Mouse (Mus musculus) thymus, adult 18-20 months (tissue): ENCODE measurements around the gene Gas2l2.

ENCODE experiments used
- DNase-seq, 2 experiments: peaks; one replicate each; pipeline ENCODE4 v3.0.0; 2022; ENCODE audit warnings: mixed read lengths in 2 of 2

The Gas2l2 gene

GRCm38 (mm10) chr11:83442596-83443267 is 13.5 kb upstream of the Gas2l2 start:
- no peak for DNase-seq

- no peak for DNase-seq
Observed at GRCm38 (mm10) chr11:83441235-83441634, 12.0 kb upstream of the Gas2l2 start.

DNA sequence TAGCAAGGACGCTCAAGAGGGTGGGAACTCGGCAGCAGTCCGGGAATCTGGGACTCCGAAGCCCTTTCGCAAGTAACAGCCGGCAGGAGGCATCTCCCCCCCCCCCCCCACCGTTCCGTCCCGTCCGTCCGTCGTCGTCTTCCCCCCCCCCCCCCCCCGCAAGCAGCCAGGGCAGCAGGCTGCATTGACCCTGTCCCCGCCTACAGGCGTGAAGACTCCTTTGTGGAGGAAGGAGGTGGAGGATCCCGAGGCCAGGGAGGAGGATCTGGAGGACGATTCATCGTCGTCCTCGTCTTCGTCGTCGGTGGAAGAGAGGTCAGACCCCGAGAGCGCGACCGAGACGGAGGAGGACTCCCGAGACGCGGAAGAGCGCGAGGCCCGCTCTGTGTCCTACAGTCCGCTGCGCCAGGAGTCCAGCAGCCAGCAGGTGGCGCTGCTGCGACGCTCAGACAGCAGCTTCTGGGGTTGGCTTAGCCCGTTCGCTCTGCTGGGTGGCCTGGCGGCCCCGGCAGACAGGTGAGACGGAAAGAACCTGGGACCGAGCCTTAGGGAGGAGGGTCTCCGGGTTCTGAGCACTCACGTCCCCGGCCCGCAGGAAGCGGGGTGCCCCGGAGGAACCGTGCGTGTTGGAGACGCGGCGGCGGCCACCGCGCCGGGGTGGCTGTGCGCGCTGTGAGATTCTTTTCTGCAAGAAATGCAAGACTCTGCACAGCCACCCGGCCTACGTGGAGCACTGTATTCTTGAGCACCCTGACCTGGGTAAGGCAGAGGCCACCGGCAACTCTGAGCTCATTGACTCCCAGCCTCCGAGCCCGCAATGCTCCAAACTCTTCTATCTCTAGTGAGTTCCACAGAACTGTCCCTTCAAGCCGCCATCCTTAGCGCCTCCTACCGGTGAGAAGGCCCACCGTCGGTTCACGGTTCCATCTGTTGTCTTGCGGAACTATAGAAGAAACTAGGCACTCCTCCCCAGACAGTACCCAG is 11.1 kb upstream of the Gas2l2 start:
- DNase-seq = peak; percentile 68 to 74

DNA sequence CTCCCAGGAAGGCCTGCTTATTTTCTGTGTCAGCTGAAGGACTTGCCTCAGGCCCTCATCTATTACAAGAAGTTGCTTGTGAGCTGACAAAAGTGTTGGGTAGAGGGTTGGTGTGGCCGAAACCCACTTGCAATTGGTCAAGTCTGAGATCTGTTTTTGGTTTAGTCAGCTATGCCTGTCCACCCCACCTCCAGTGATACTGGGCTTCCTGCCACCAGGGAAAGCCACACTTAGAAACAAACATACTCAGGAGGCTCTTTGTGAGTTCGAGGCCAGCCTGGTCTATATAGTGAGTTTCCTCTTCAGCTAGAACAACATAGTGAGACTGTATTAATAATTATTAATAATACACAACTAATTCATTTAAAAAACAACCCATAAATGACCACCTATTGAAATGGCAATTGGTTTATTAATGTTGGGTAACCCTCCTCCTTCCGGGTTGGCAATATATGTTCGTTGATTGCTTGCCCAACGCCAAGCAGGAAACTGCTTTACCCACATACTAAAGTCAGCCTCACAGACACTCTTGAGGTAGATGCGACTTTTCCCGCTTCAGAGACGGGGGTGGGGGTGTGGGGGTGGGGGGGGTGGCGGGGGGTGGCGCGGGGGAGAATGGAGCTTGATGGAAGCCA is 10.3 kb upstream of the Gas2l2 start:
- no peak for DNase-seq

DNA sequence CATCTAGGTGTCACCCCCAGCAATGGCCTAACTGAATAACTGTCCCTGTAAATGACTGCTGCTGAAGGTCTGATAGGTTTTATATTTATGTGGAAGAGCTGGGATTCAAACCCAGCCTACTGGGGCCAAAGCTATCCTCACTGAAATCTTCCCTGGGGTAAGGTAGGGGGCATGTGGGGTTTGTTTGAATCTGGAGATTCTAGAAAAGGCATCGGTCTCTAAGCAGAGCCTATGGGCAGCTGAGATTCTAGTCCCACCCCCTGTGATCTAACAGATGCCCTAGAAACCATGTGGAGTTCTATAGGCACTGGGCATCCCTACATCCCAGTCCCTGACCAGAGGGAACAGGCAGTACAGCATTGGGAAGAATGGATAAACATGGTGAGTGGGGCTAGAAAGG is 8.1 kb upstream of the Gas2l2 start, which contains the start of gene 1700020L24Rik:
Gene 1700020L24Rik (plus strand): TSS at position 301 of the 400 bp plus-strand sequence.
- DNase-seq = no peak

GRCm38 (mm10) chr11:83432533-83432932 is 3.3 kb upstream of the Gas2l2 start:
- DNase-seq = no peak

DNA sequence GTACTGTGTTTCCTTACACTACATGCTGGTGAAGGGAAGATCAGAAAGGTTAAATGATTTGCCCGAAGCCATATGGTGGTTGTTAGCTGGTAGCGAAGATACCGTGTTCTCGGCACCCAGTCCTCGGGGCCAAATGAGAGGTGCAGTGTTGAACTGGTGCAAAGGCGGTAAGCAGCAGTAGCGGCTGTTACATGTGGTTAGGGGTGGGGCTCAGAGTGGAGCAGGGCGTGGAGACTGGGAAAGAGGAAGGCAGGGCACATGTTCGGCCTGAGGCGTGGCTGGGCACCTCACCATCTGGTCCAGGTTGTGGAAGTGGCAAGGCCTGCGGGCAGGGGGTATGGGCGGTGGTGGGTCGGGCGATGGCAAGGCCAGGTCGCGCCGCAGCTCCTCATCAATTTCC is 2.3 kb downstream of the Gas2l2 start:
- no peak for DNase-seq

- no peak for DNase-seq
Observed at GRCm38 (mm10) chr11:83424681-83425080, 4.6 kb downstream of the Gas2l2 start.

- no peak for DNase-seq
Observed at GRCm38 (mm10) chr11:83421305-83421704, 8.0 kb downstream of the Gas2l2 start.

DNA sequence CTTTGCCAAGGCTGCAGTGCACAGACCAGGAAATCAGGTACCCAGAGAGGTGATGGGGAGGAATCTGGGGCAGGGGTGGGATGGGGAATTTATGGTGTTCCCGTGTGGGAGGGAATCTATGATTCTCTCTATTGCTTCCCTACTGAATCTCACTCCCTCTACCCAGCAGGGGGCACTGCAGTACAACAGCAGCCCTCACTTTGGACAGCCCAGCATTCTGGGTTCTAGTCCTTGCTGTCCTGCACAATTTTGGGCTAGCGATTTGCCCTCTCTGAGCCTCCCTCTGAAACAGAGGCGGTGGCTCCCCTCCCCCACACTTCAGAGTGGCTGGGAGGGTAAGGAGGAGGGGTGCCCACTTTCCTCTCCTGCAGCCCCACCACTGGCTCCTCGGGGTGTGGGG is 8.9 kb downstream of the Gas2l2 start:
- DNase-seq = no peak

DNA sequence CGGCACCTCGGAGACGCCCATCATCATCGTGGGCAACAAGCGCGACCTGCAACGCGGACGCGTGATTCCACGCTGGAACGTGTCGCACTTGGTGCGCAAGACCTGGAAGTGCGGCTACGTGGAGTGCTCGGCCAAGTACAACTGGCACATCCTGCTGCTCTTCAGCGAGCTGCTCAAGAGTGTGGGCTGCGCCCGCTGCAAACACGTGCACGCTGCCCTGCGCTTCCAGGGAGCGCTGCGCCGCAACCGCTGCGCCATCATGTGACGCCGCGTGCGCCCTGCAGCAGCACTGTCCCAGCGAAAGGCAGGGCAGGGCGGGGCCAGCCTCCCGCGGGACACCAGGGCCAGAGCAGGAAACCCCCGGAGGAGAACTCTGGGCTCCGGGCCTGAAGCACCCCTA is 10.7 kb downstream of the Gas2l2 start:
- no peak for DNase-seq

GRCm38 (mm10) chr11:83417708-83418107 is 11.5 kb downstream of the Gas2l2 start:
- DNase-seq = no peak

DNA sequence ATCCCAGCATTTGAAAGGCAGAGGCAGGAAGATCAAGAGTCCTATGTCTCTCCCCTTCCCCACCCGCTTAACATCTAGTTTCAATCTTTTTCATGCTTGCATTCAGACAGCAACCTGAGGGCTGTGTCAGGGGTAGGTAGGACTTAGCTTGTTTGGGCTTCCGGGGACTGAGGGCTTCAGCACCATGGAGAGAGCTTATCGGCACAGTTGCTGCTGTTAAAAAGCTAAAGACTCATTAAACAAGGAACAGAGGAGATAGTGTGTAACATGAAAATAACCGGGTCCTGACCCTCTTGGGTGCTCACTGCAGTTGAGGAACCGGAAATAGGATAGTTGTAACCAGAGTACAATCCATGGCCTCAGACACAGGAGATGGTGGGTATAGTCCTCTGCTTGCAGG is 12.2 kb downstream of the Gas2l2 start:
- peak; percentile 25 to 33 for DNase-seq

- no peak for DNase-seq
Observed at GRCm38 (mm10) chr11:83410510-83410909, 18.7 kb downstream of the Gas2l2 start.

DNA sequence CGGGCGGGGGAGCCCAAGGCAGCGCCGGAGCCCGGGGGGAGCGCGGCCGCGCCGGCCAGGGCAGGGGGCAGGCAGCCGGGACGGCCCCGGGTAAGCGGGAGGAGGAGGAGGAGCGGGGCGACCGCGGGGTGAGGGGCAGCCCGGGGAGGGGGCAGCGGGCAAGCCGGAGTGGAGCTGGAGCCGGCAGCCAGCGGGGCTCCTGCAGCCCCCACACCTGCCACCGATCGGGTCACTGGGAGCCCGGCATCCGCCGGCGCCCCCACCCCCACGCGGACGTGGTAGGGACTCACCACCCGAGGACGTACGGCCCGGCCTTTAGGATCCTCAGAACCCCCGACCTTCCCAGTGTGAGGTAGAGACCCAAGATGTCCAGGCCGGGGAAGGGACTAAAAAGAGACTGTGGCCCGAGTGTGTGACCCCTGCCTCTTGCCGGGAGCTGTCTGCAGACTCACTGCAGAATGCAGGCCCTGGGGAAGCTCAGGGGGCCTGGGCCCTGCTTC is 19.4 kb downstream of the Gas2l2 start:
- DNase-seq = no peak

GRCm38 (mm10) chr11:83409087-83409754 is 20.0 kb downstream of the Gas2l2 start, which contains the start of gene Rasl10b:
Gene Rasl10b, plus strand, starts transcription at chr11:83409137.
- DNase-seq = no peak

DNA sequence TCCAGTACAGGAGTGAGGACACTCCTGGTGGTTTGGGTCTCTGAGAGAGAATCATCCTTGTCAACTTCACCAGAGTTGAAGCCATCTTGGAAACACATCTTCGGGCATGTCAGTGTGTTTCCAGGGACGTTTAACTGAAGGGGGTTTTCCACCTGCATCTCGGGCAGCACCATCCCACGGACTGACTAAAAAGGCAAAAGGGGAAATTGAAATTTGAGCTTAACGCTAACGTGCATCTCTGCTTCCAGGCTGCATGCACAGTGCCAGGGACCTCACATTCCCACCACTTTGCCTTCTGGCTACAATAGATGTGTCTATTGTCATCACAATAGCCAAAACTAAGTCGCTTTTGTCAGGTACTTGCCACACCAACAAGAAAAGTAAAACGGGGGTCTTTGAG is 21.0 kb downstream of the Gas2l2 start:
- no peak for DNase-seq

GRCm38 (mm10) chr11:83406391-83406790 is 22.9 kb downstream of the Gas2l2 start:
- no peak for DNase-seq

- no peak for DNase-seq
Observed at GRCm38 (mm10) chr11:83403787-83404186, 25.5 kb downstream of the Gas2l2 start.

DNA sequence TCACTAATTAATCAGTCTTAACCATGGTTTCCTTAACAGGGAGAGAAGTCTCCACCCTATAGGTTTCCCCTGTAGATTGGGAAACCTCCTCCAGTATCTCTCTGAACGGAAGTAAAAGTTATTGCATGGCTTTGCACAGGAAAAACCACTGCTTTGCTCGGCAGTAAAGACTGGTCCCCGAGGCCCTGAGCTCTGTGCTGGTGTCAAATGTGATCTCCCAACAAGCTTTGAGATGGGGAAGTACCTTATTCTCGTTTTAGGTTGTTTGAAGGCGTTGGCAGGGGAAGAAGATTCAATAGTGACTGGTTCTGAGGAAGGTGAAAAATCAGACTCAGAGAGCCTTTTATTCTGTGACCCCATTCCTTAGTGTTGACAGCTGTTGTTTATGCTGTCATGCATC is 30.5 kb downstream of the Gas2l2 start:
- no peak for DNase-seq

GRCm38 (mm10) chr11:83397626-83398025 is 31.6 kb downstream of the Gas2l2 start:
- no peak for DNase-seq

- no peak for DNase-seq
Observed at GRCm38 (mm10) chr11:83394802-83395439, 34.3 kb downstream of the Gas2l2 start.
